Mouse (Mus musculus) mature B cell (primary cell): ENCODE results near the gene Parp8.

Experiments used
- in situ Hi-C: fragments of 300-500 bp; cut with MboI; formaldehyde crosslinking; loops from 2 replicates; pipeline ENCODE4 v1.14.3; 2019

Parp8 gene

GRCm38 (mm10) chr13:116843937-116844336 lies 181.4 kb downstream of the Parp8 start:
- in situ Hi-C loops: no loop called here

- in situ Hi-C loops: no loop called here
These were observed 194.4 kb downstream of the Parp8 start for GRCm38 (mm10) chr13:116830984-116831383.

DNA sequence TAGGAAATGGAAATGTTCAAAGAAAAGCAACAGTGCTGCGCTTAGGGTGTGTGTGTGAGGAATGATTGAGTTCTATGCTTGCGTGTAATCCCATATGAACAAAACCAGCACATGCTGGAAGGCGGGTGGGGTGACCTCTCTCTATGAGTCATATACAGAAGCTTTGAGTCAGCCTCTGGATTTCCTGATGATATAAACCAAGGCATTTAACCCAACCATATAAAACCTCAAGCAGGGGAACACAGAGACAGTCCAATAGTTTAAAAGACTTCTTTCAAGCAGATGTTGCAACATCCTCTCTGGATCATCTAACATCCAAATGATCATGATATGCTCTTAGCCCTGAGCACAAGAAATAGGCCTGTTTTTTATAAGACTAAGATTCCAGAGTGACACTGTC lies 196.3 kb downstream of the Parp8 start:
- in situ Hi-C loops: no loop called here

DNA sequence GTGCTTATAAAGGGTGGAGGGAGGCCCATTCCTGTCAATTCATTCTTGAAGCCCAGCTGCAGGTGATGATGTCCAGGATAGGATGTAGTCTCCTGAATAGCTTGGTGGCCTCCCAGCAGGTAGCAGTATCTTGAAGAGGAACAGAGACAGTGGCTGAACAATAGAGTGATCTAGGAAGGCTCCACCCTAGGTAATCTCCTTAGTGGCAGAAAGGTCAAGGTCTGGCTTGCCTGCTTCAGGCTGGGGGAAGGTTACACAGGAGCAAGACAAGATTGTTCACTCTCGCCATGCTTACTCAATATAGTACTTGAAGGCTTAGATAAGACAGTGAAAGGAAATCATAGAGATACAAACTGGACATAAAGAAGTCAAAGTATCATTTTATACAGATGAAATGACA lies 213.9 kb downstream of the Parp8 start:
- in situ Hi-C loops: no loop called here
